ENCODE assay signal across 9 mouse cellular contexts in the genomic region with DNA sequence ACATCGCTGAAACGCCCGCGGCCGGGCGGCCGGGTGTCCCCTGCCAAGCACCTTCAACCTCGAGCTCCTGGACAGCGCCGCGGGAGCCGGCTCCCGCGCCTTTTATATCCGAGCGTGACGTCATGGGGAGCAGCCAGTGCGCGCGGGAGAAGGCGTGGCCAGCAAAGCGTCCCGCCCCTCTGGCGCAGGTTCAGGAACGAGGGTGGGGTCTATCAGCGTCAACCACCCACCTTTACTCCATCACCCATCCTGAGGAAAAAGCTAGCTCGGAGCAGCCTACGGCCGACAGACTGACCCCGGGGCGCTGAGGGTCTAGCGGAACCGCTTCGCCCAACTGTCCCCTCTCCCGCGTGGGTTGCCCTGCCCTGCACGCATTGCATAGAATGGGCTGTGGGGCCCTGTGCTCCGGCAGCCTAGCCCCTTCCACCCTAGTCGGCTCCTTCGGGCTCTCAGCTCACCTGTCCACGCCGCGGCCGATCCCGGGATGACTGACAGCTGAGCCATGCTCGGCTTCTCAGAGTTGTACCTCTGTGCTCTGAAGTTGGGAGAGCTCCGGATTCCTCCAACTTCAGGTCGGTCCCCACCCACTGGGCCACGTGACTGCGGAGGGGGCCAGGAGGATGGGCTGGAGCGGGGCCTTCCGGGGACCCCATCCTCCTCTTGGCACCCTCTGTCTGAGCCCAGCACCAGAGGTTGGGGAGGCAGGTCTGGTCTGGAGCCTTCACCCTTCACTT. TPM values are rescaled to one million over a fixed set of nuclear protein-coding genes. Genes with fewer than 3 reads are reported as not detected.
DNase-seq lines count a peak whose midpoint lies in the region; ATAC-seq and TF ChIP-seq lines count a peak whose summit lies in the region.
"Had no signal": no experiment of that assay in that cellular context is flagged by ENCODE, and none has a peak within 500 bp of the region (broad histone marks: within the 10 kb centered on the region; RNA-seq: fewer than 3 reads in every experiment).

A gene (minus strand): TSS at position 556 of the 734 bp plus-strand sequence.

- peak; percentile 78 for ATAC-seq in embryonic facial prominence, embryonic 15.5 days (ENCODE audit: insufficient number of reproducible peaks, low FRiP score, low TSS enrichment, low read depth)
- peak; percentile 77 for ATAC-seq in limb, embryonic 14.5 days (ENCODE audit: low FRiP score, low read depth)
- peak; percentile 92 for ATAC-seq in midbrain, embryonic 16.5 days
- peak; percentile 83; the same call in 1 of the 2 replicates for ATAC-seq in stomach, embryonic 14.5 days (ENCODE audit: insufficient number of reproducible peaks, insufficient read depth, low FRiP score, low read depth)

- peak within 1 kb of the TSS; percentile 49 for H3K4me3 ChIP-seq in embryonic facial prominence, embryonic 15.5 days (replicated peaks)
- H3K4me3 ChIP-seq in heart, embryonic 10.5 days = peak within 1 kb of the TSS; percentile 66
- peak within 1 kb of the TSS; percentile 44 for H3K4me3 ChIP-seq in limb, embryonic 14.5 days (replicated peaks; ENCODE audit: low read length)
- peak within 1 kb of the TSS; percentile 72 for H3K4me3 ChIP-seq in midbrain, embryonic 16.5 days (ENCODE audit: low read depth, low read length)
- peak within 1 kb of the TSS; percentile 40 for H3K4me3 ChIP-seq in stomach, embryonic 14.5 days (ENCODE audit: low read depth, low read length)

- no peaks in the 10 kb centered on the region for H3K36me3 ChIP-seq in embryonic facial prominence, embryonic 15.5 days
- no peaks in the 10 kb centered on the region for H3K36me3 ChIP-seq in heart, embryonic 10.5 days
- H3K36me3 ChIP-seq in limb, embryonic 14.5 days (ENCODE audit: control insufficient read depth, insufficient read depth, low read length) = no peaks in the 10 kb centered on the region
- H3K36me3 ChIP-seq in midbrain, embryonic 16.5 days (ENCODE audit: control insufficient read depth, insufficient read depth, low read length) = no peaks in the 10 kb centered on the region
- H3K36me3 ChIP-seq in stomach, embryonic 14.5 days (ENCODE audit: control insufficient read depth, insufficient read depth, low read length) = no peaks in the 10 kb centered on the region

- peaks cover 53% of the 10 kb centered on the region for H3K27me3 ChIP-seq in embryonic facial prominence, embryonic 15.5 days
- peaks cover 67% of the 10 kb centered on the region for H3K27me3 ChIP-seq in heart, embryonic 10.5 days (ENCODE audit: insufficient read depth, poor library complexity, severe bottlenecking)
- H3K27me3 ChIP-seq in limb, embryonic 14.5 days (ENCODE audit: control insufficient read depth, insufficient read depth, low read length) = peaks cover 34% of the 10 kb centered on the region
- peaks cover 11% of the 10 kb centered on the region for H3K27me3 ChIP-seq in midbrain, embryonic 16.5 days (ENCODE audit: control insufficient read depth, insufficient read depth, low read depth, low read length)
- H3K27me3 ChIP-seq in stomach, embryonic 14.5 days (ENCODE audit: control insufficient read depth, insufficient read depth, low read length) = peaks cover 13% of the 10 kb centered on the region

- no peak for TF ChIP-seq POLR2A in limb, embryonic 14.5 days (IDR thresholded peaks at IDR 0.05; ENCODE audit: borderline replicate concordance, extremely low read depth, insufficient read depth, insufficient read length)

- no peak within 1 kb of the TSS for H3K27ac ChIP-seq in embryonic facial prominence, embryonic 15.5 days (replicated peaks)
- H3K27ac ChIP-seq in heart, embryonic 10.5 days = peak within 1 kb of the TSS; percentile 37
- no peak within 1 kb of the TSS for H3K27ac ChIP-seq in limb, embryonic 14.5 days (replicated peaks; ENCODE audit: low read depth, low read length)
- H3K27ac ChIP-seq in midbrain, embryonic 16.5 days (ENCODE audit: low read length) = no peak within 1 kb of the TSS
- no peak within 1 kb of the TSS for H3K27ac ChIP-seq in stomach, embryonic 14.5 days (ENCODE audit: low read length)

- DNase-seq in B cell, adult 2 months = peak; percentile 60 to 64
- peak; percentile 88 for DNase-seq in brain, adult 2 months (ENCODE audit: low read depth, low spot score)
- peak; percentile 93 for DNase-seq in heart, embryonic 10.5 days (ENCODE audit: low spot score)
- peak; percentile 53 for DNase-seq in kidney, adult 9 months
- DNase-seq in limb, embryonic 14.5 days (ENCODE audit: low spot score) = peak; percentile 56

- no peak within 1 kb of the TSS for H3K9ac ChIP-seq in embryonic facial prominence, embryonic 15.5 days
- H3K9ac ChIP-seq in limb, embryonic 14.5 days (ENCODE audit: low read depth, low read length, severe bottlenecking) = peak within 1 kb of the TSS; percentile 31; the same call in 1 of the 2 replicates
- peak within 1 kb of the TSS; percentile 64 for H3K9ac ChIP-seq in midbrain, embryonic 16.5 days (ENCODE audit: low read depth, low read length)
- H3K9ac ChIP-seq in stomach, embryonic 14.5 days (replicated peaks; ENCODE audit: low read depth, low read length) = no peak within 1 kb of the TSS

- 2% methylated on average over 52 of the region's 52 CpGs for WGBS in embryonic facial prominence, embryonic 15.5 days
- WGBS in heart, embryonic 10.5 days = 2% methylated on average over 52 of the region's 52 CpGs
- WGBS in limb, embryonic 14.5 days = 2% methylated on average over 49 of the region's 52 CpGs
- 1% methylated on average over 52 of the region's 52 CpGs for WGBS in midbrain, embryonic 16.5 days
- WGBS in stomach, embryonic 14.5 days = 2% methylated on average over 52 of the region's 52 CpGs

- H3K4me1 ChIP-seq in embryonic facial prominence, embryonic 15.5 days = peaks cover 19% of the 10 kb centered on the region
- peaks cover 13% of the 10 kb centered on the region for H3K4me1 ChIP-seq in heart, embryonic 10.5 days
- peaks cover 12% of the 10 kb centered on the region for H3K4me1 ChIP-seq in limb, embryonic 14.5 days (ENCODE audit: control insufficient read depth, insufficient read depth, low read length)
- H3K4me1 ChIP-seq in midbrain, embryonic 16.5 days (ENCODE audit: control insufficient read depth, insufficient read depth, low read length) = 0 out of 2 replicates have a peak, but pooled peaks cover 4% of the 10 kb centered on the region
- H3K4me1 ChIP-seq in stomach, embryonic 14.5 days (ENCODE audit: control insufficient read depth, insufficient read depth, low read length) = peaks cover 5% of the 10 kb centered on the region; the same call in 1 of the 2 replicates

- H3K9me3 ChIP-seq in embryonic facial prominence, embryonic 15.5 days (replicated peaks) = no peaks in the 10 kb centered on the region
- H3K9me3 ChIP-seq in heart, embryonic 10.5 days = no peaks in the 10 kb centered on the region
- no peaks in the 10 kb centered on the region for H3K9me3 ChIP-seq in limb, embryonic 14.5 days (ENCODE audit: control insufficient read depth, low read length)
- H3K9me3 ChIP-seq in midbrain, embryonic 16.5 days (replicated peaks; ENCODE audit: control insufficient read depth, low read length, poor library complexity, severe bottlenecking) = no peaks in the 10 kb centered on the region
- no peaks in the 10 kb centered on the region for H3K9me3 ChIP-seq in stomach, embryonic 14.5 days (ENCODE audit: control insufficient read depth, low read depth, low read length)

- H3K4me2 ChIP-seq in embryonic facial prominence, embryonic 15.5 days (replicated peaks) = peak within 1 kb of the TSS; percentile 99
- H3K4me2 ChIP-seq in limb, embryonic 14.5 days (replicated peaks; ENCODE audit: low read depth, low read length, severe bottlenecking) = peak within 1 kb of the TSS; percentile 97
- H3K4me2 ChIP-seq in midbrain, embryonic 16.5 days (ENCODE audit: low read length) = peak within 1 kb of the TSS; percentile 84
- peak within 1 kb of the TSS; percentile 97 for H3K4me2 ChIP-seq in stomach, embryonic 14.5 days (replicated peaks; ENCODE audit: low read depth, low read length)

RNA-seq across cellular contexts. Expression of the gene that starts here (rescaled TPM):
- polyA plus RNA-seq in embryonic facial prominence, embryonic 15.5 days (2015; fragmentation: Nextera tagmentation; extraction: Ambion mirVana) = 1.6 and 2.6 TPM in 2 replicates
- 0.24 and 1.3 TPM in 2 replicates for polyA plus RNA-seq in heart, embryonic 10.5 days (2016; fragmentation: Nextera tagmentation; extraction: Ambion mirVana)
- 0.46 and 0.62 TPM in 2 replicates for polyA plus RNA-seq in limb, embryonic 14.5 days (2012; rRNA removed)
- 1.3 and 1.5 TPM in 2 replicates for polyA plus RNA-seq in limb, embryonic 14.5 days (2014; fragmentation: Nextera tagmentation; extraction: Ambion mirVana)
- 10.9 and 12.8 TPM in 2 replicates for polyA plus RNA-seq in midbrain, embryonic 16.5 days (2015; fragmentation: Nextera tagmentation; extraction: Ambion mirVana)
- 0.94 and 1.4 TPM in 2 replicates for polyA plus RNA-seq in stomach, embryonic 14.5 days (2014; fragmentation: Nextera tagmentation; extraction: Ambion mirVana)
- polyA plus RNA-seq: C2C12 had no signal

Comparison
In these comparisons a context has a peak if more than half of its experiments do, and no peak if none do; other contexts are left out.
1. H3K9ac ChIP-seq: peak in limb, embryonic 14.5 days (single experiment) and midbrain, embryonic 16.5 days (single experiment); none in embryonic facial prominence, embryonic 15.5 days (single experiment) and stomach, embryonic 14.5 days (single experiment).
2. Peak in every context shown above with its lines, with median percentiles within 50 percentile points of each other: DNase-seq, ATAC-seq, H3K4me2 ChIP-seq and H3K4me3 ChIP-seq.